Mouse (Mus musculus) limb, embryonic 11.5 days (tissue): ENCODE measurements around the gene Inpp5k. TPM values are rescaled to one million over a fixed set of nuclear protein-coding genes. Genes with fewer than 3 reads are reported as not detected.

Experiments used
- ATAC-seq: fragments of 200-750 bp; cut with Nextera tagmentation; 2 replicates; pipeline ENCODE4 v1.8.0; 2017; ENCODE audit warnings: low read depth; ENCODE audit not compliant: insufficient number of reproducible peaks, low FRiP score, low TSS enrichment
- DNase-seq: peaks from one replicate; pipeline ENCODE4 v3.0.0-alpha.2; 2015; ENCODE audit warnings: low spot score
- H3K27ac ChIP-seq: fragments of 300-500 bp; sonication (generic); replicated peaks from 2 replicates; pipeline ENCODE4 v1.5.1; 2014; ENCODE audit warnings: low read depth, mild to moderate bottlenecking, low read length
- H3K27me3 ChIP-seq: fragments of 300-500 bp; sonication (generic); 2 replicates; pipeline ENCODE4 v1.6.1; 2014; ENCODE audit warnings: mild to moderate bottlenecking, low read length, mixed read lengths; ENCODE audit not compliant: control insufficient read depth, insufficient read depth
- H3K36me3 ChIP-seq: fragments of 300-500 bp; sonication (generic); 2 replicates; pipeline ENCODE4 v1.6.1; 2014; ENCODE audit warnings: mild to moderate bottlenecking, low read length, moderate library complexity, mixed read lengths; ENCODE audit not compliant: control insufficient read depth, insufficient read depth
- H3K4me1 ChIP-seq: fragments of 300-500 bp; sonication (generic); 2 replicates; pipeline ENCODE4 v1.6.1; 2014; ENCODE audit warnings: low read length, mixed read lengths; ENCODE audit not compliant: control insufficient read depth, insufficient read depth
- H3K4me2 ChIP-seq: fragments of 300-500 bp; sonication (generic); 2 replicates; pipeline ENCODE4 v1.6.1; 2014; ENCODE audit warnings: low read depth, mild to moderate bottlenecking, moderate library complexity; ENCODE audit not compliant: severe bottlenecking
- H3K4me3 ChIP-seq: fragments of 300-500 bp; sonication (generic); 2 replicates; pipeline ENCODE4 v1.5.1; 2014; ENCODE audit warnings: low read depth, low read length
- H3K9ac ChIP-seq: fragments of 300-500 bp; sonication (generic); 2 replicates; pipeline ENCODE4 v1.6.1; 2014; ENCODE audit warnings: mild to moderate bottlenecking, low read length
- H3K9me3 ChIP-seq: fragments of 300-500 bp; sonication (generic); 2 replicates; pipeline ENCODE4 v1.6.1; 2016; ENCODE audit warnings: low read length; ENCODE audit not compliant: control insufficient read depth
- WGBS: fragments of 180-500 bp; shearing (Covaris S2); extraction: QIAGEN DNeasy Blood & Tissue Kit; methylation state at CpG from one replicate; pipeline ENCODE4 v1.1.7; 2014; 5-methylcytosine and 5-hydroxymethylcytosine counted together
- polyA plus RNA-seq: library from polyadenylated mRNA; unstranded; fragments of >200 nt; fragmentation: Nextera tagmentation; extraction: Ambion mirVana; gene quantifications from 2 replicates; pipeline ENCODE4 v1.2.1, GENCODE M21; 2014

Inpp5k gene
- polyA plus RNA-seq, 1 experiment from 2014 or later: 18.5 TPM

- H3K4me3 ChIP-seq: no peak overlapping the region
- no peak for ATAC-seq
- H3K36me3 ChIP-seq: peaks cover 17% of the 10 kb centered on the region
- no peak overlapping the region for H3K4me2 ChIP-seq
- H3K9ac ChIP-seq: no peak overlapping the region
- no peak for DNase-seq
- H3K27ac ChIP-seq: no peak overlapping the region
- 90% methylated on average over 5 of the region's 5 CpGs for whole genome bisulfite sequencing
- no peaks in the 10 kb centered on the region for H3K9me3 ChIP-seq
- no peaks in the 10 kb centered on the region for H3K27me3 ChIP-seq
- H3K4me1 ChIP-seq: no peaks in the 10 kb centered on the region
Observed at GRCm38 (mm10) chr11:75608776-75609175, 22.0 kb upstream of the Inpp5k start.

- WGBS: 87% methylated on average over 2 of the region's 2 CpGs
- Histone ChIP-seq H3K9ac (no peak overlapping the region), H3K36me3 (peaks cover 17% of the 10 kb centered on the region), H3K4me1 (no peaks in the 10 kb centered on the region), H3K9me3 (no peaks in the 10 kb centered on the region), H3K27me3 (no peaks in the 10 kb centered on the region), H3K27ac (no peak overlapping the region), H3K4me3 (no peak overlapping the region), H3K4me2 (no peak overlapping the region)
- DNase-seq (no peak), ATAC-seq (no peak)
Observed at GRCm38 (mm10) chr11:75610021-75610420, 20.8 kb upstream of the Inpp5k start.

GRCm38 (mm10) chr11:75614769-75615168 is 16.0 kb upstream of the Inpp5k start:
- no peak for ATAC-seq
- H3K36me3 ChIP-seq: peaks cover 10% of the 10 kb centered on the region; the same call in 1 of the 2 replicates
- H3K4me1 ChIP-seq: no peaks in the 10 kb centered on the region

GRCm38 (mm10) chr11:75615556-75615955 is 15.2 kb upstream of the Inpp5k start:
- Histone ChIP-seq H3K36me3 (peaks cover 10% of the 10 kb centered on the region; the same call in 1 of the 2 replicates), H3K4me2 (no peak overlapping the region), H3K4me3 (no peak overlapping the region), H3K9me3 (no peaks in the 10 kb centered on the region), H3K27me3 (no peaks in the 10 kb centered on the region), H3K27ac (no peak overlapping the region), H3K4me1 (no peaks in the 10 kb centered on the region), H3K9ac (no peak overlapping the region)
- WGBS: 89% methylated on average over 2 of the region's 2 CpGs
- DNase-seq (no peak), ATAC-seq (no peak)

More at GRCm38 (mm10) chr11:75614769-75615168, 16.0 kb upstream of the Inpp5k start:
- WGBS: 97% methylated on average over 1 of the region's 1 CpGs
- H3K9me3 ChIP-seq: no peaks in the 10 kb centered on the region
- no peak overlapping the region for H3K4me2 ChIP-seq
- H3K27me3 ChIP-seq: no peaks in the 10 kb centered on the region
- DNase-seq: no peak
- no peak overlapping the region for H3K4me3 ChIP-seq
- H3K9ac ChIP-seq: no peak overlapping the region
- H3K27ac ChIP-seq: no peak overlapping the region

- H3K9me3 ChIP-seq: no peaks in the 10 kb centered on the region
- no peak for ATAC-seq
- H3K27ac ChIP-seq: no peak overlapping the region
- no peak overlapping the region for H3K4me3 ChIP-seq
- H3K4me1 ChIP-seq: no peaks in the 10 kb centered on the region
- H3K36me3 ChIP-seq: peaks cover 2% of the 10 kb centered on the region; the same call in 1 of the 2 replicates
- WGBS: 89% methylated on average over 5 of the region's 5 CpGs
- no peak for DNase-seq
- H3K9ac ChIP-seq: no peak overlapping the region
- no peak overlapping the region for H3K4me2 ChIP-seq
- H3K27me3 ChIP-seq: no peaks in the 10 kb centered on the region
Observed at GRCm38 (mm10) chr11:75619133-75619532, 11.7 kb upstream of the Inpp5k start.

GRCm38 (mm10) chr11:75620136-75620780 is 10.5 kb upstream of the Inpp5k start:
- 89% methylated on average over 12 of the region's 12 CpGs for WGBS
- ATAC-seq (no peak), DNase-seq (no peak)
- Histone ChIP-seq H3K9ac (no peak overlapping the region), H3K27me3 (no peaks in the 10 kb centered on the region), H3K4me1 (no peaks in the 10 kb centered on the region), H3K9me3 (no peaks in the 10 kb centered on the region), H3K4me2 (no peak overlapping the region), H3K36me3 (peaks cover 2% of the 10 kb centered on the region; the same call in 1 of the 2 replicates), H3K4me3 (no peak overlapping the region), H3K27ac (no peak overlapping the region)

GRCm38 (mm10) chr11:75621426-75621825 is 9.4 kb upstream of the Inpp5k start:
- no peak overlapping the region for H3K27ac ChIP-seq

GRCm38 (mm10) chr11:75622588-75623329 is 8.0 kb upstream of the Inpp5k start:
- H3K36me3 ChIP-seq: peaks cover 6% of the 10 kb centered on the region
- DNase-seq (no peak), ATAC-seq (no peak)
- H3K9ac ChIP-seq: no peak overlapping the region
- no peak overlapping the region for H3K27ac ChIP-seq
- H3K9me3 ChIP-seq: no peaks in the 10 kb centered on the region
- H3K4me3 ChIP-seq: no peak overlapping the region
- no peaks in the 10 kb centered on the region for H3K4me1 ChIP-seq
- H3K27me3 ChIP-seq: no peaks in the 10 kb centered on the region
- WGBS: 89% methylated on average over 2 of the region's 2 CpGs
- H3K4me2 ChIP-seq: no peak overlapping the region

More at GRCm38 (mm10) chr11:75621426-75621825, 9.4 kb upstream of the Inpp5k start:
- Histone ChIP-seq H3K4me1 (no peaks in the 10 kb centered on the region), H3K4me2 (no peak overlapping the region), H3K9ac (no peak overlapping the region), H3K4me3 (no peak overlapping the region), H3K27me3 (no peaks in the 10 kb centered on the region), H3K9me3 (no peaks in the 10 kb centered on the region), H3K36me3 (peaks cover 2% of the 10 kb centered on the region)
- ATAC-seq (no peak), DNase-seq (no peak)
- WGBS: 96% methylated on average over 2 of the region's 2 CpGs
